Mouse (Mus musculus) hindbrain, embryonic 14.5 days (tissue): ENCODE results near the gene Fgd6. TPM values are rescaled to one million over a fixed set of nuclear protein-coding genes. Genes with fewer than 3 reads are reported as not detected.

Source experiments
- ATAC-seq: fragments of 200-750 bp; cut with Nextera tagmentation; 2 replicates; pipeline ENCODE4 v1.8.0; 2017; ENCODE audit warnings: moderate number of reproducible peaks, mild to moderate bottlenecking, moderate TSS enrichment, moderate library complexity; ENCODE audit not compliant: low FRiP score
- DNase-seq: peaks from one replicate; pipeline ENCODE4 v3.0.0-alpha.2; 2015; ENCODE audit warnings: low spot score
- H3K27ac ChIP-seq: fragments of 300-500 bp; sonication (generic); 2 replicates; pipeline ENCODE4 v1.5.1; 2014; ENCODE audit warnings: mild to moderate bottlenecking, moderate library complexity
- H3K27me3 ChIP-seq: fragments of 300-500 bp; sonication (generic); 2 replicates; pipeline ENCODE4 v1.6.1; 2014; ENCODE audit warnings: mild to moderate bottlenecking, low read length, mixed read lengths; ENCODE audit not compliant: control insufficient read depth, insufficient read depth
- H3K36me3 ChIP-seq: fragments of 300-500 bp; sonication (generic); replicated peaks from 2 replicates; pipeline ENCODE4 v1.6.1; 2014; ENCODE audit not compliant: control insufficient read depth, insufficient read depth
- H3K4me1 ChIP-seq: fragments of 300-500 bp; sonication (generic); replicated peaks from 2 replicates; pipeline ENCODE4 v1.6.1; 2014; ENCODE audit warnings: antibody characterized with exemption, low read length, mixed read lengths; ENCODE audit not compliant: control insufficient read depth, insufficient read depth
- H3K4me2 ChIP-seq: fragments of 300-500 bp; sonication (generic); replicated peaks from 2 replicates; pipeline ENCODE4 v1.6.1; 2014; ENCODE audit warnings: mild to moderate bottlenecking, moderate library complexity
- H3K4me3 ChIP-seq: fragments of 300-500 bp; sonication (generic); replicated peaks from 2 replicates; pipeline ENCODE4 v1.5.1; 2014; ENCODE audit warnings: mild to moderate bottlenecking, low read length
- H3K9ac ChIP-seq: fragments of 300-500 bp; sonication (generic); 2 replicates; pipeline ENCODE4 v1.6.1; 2014
- H3K9me3 ChIP-seq: fragments of 300-500 bp; sonication (generic); 2 replicates; pipeline ENCODE4 v1.6.1; 2016; ENCODE audit warnings: low read length; ENCODE audit not compliant: control insufficient read depth
- WGBS: fragments of 180-500 bp; shearing (Covaris S2); extraction: QIAGEN DNeasy Blood & Tissue Kit; methylation state at CpG from one replicate; pipeline ENCODE4 v1.1.7; 2014; 5-methylcytosine and 5-hydroxymethylcytosine counted together
- polyA plus RNA-seq: library from polyadenylated mRNA; unstranded; fragments of >200 nt; fragmentation: Nextera tagmentation; extraction: Ambion mirVana; gene quantifications from 2 replicates; pipeline ENCODE4 v1.2.1, GENCODE M21; 2014

The Fgd6 gene
- polyA plus RNA-seq, 1 experiment from 2014 or later = 3.6 TPM

GRCm38 (mm10) chr10:94172137-94172536 is 136.3 kb downstream of the Fgd6 start:
- Histone ChIP-seq H3K9ac (no peak overlapping the region), H3K4me3 (no peak overlapping the region), H3K4me1 (peaks cover 18% of the 10 kb centered on the region; the same call in 1 of the 2 replicates), H3K4me2 (0 out of 2 replicates have a peak overlapping the region, but pooled peaks have one; percentile 10), H3K27ac (peak overlapping the region; percentile 57; the same call in 1 of the 2 replicates), H3K36me3 (peaks cover 78% of the 10 kb centered on the region), H3K27me3 (no peaks in the 10 kb centered on the region), H3K9me3 (no peaks in the 10 kb centered on the region)
- ATAC-seq (no peak), DNase-seq (no peak)
- 51% methylated on average over 11 of the region's 11 CpGs for WGBS

- DNase-seq = no peak
- 0 out of 2 replicates have a peak overlapping the region, but pooled peaks have one; percentile 57 for H3K27ac ChIP-seq
Measured at GRCm38 (mm10) chr10:94172706-94173105, 136.9 kb downstream of the Fgd6 start.

GRCm38 (mm10) chr10:94174652-94175051 is 138.9 kb downstream of the Fgd6 start:
- Histone ChIP-seq H3K9ac (no peak overlapping the region), H3K4me2 (no peak overlapping the region), H3K4me3 (no peak overlapping the region), H3K27me3 (no peaks in the 10 kb centered on the region), H3K9me3 (no peaks in the 10 kb centered on the region), H3K36me3 (peaks cover 58% of the 10 kb centered on the region), H3K27ac (no peak overlapping the region), H3K4me1 (peaks cover 18% of the 10 kb centered on the region; the same call in 1 of the 2 replicates)
- WGBS = 84% methylated on average over 7 of the region's 7 CpGs
- no peak for DNase-seq
- ATAC-seq = no peak

More at GRCm38 (mm10) chr10:94172706-94173105, 136.9 kb downstream of the Fgd6 start:
- Histone ChIP-seq H3K4me3 (no peak overlapping the region), H3K9ac (no peak overlapping the region), H3K36me3 (peaks cover 76% of the 10 kb centered on the region), H3K9me3 (no peaks in the 10 kb centered on the region), H3K4me2 (no peak overlapping the region), H3K4me1 (peaks cover 18% of the 10 kb centered on the region; the same call in 1 of the 2 replicates), H3K27me3 (no peaks in the 10 kb centered on the region)
- ATAC-seq = no peak
- WGBS = 17% methylated on average over 6 of the region's 6 CpGs

- 49% methylated on average over 4 of the region's 4 CpGs for WGBS
- H3K9me3 ChIP-seq = no peaks in the 10 kb centered on the region
- no peak overlapping the region for H3K9ac ChIP-seq
- no peak overlapping the region for H3K4me2 ChIP-seq
- no peak for ATAC-seq
- H3K36me3 ChIP-seq = peaks cover 35% of the 10 kb centered on the region
- no peak overlapping the region for H3K4me3 ChIP-seq
- no peak for DNase-seq
- no peak overlapping the region for H3K27ac ChIP-seq
- H3K27me3 ChIP-seq = no peaks in the 10 kb centered on the region
- no peaks in the 10 kb centered on the region for H3K4me1 ChIP-seq
Measured at GRCm38 (mm10) chr10:94183199-94183598, 147.4 kb downstream of the Fgd6 start.

Other genes starting within 250 kb of the Fgd6 start
- 0.17 and 0.34 TPM in 2 replicates for gene Usp44, start 204.4 kb upstream of the Fgd6 start, polyA plus RNA-seq
- 153 and 161 TPM in 2 replicates for gene Metap2, start 138.9 kb upstream of the Fgd6 start, polyA plus RNA-seq
- 56.5 and 62.5 TPM in 2 replicates for gene Vezt, start 184 bp upstream of the Fgd6 start, polyA plus RNA-seq
- 7.0 and 8.0 TPM in 2 replicates for gene Nr2c1, start 112.0 kb downstream of the Fgd6 start, polyA plus RNA-seq
- 424 and 441 TPM in 2 replicates for gene Ndufa12, start 162.7 kb downstream of the Fgd6 start, polyA plus RNA-seq